7 mouse cellular contexts compared by ENCODE assay signal in genomic region chr19:16873942-16874861, GRCm38 (mm10). TPM values are rescaled to one million over a fixed set of nuclear protein-coding genes. Genes with fewer than 3 reads are reported as not detected.
DNase-seq lines count a peak whose midpoint lies in the region; ATAC-seq and TF ChIP-seq lines count a peak whose summit lies in the region.

No protein-coding gene starts in this region.

- peak overlapping the region; percentile 64 for H3K4me3 ChIP-seq in ES-Bruce4 (ENCODE audit: low read depth, low read length)
- peak overlapping the region; percentile 38 to 39 for H3K4me3 ChIP-seq in heart, embryonic 14.5 days (ENCODE audit: control insufficient read depth in 1 of 2, insufficient read depth in 1 of 2, low read depth in 1 of 2, low read length in 2 of 2)
- H3K4me3 ChIP-seq in liver, embryonic 15.5 days (replicated peaks) = peak overlapping the region; percentile 29
- peak overlapping the region; percentile 48 for H3K4me3 ChIP-seq in stomach, embryonic 16.5 days (replicated peaks; ENCODE audit: low read length)
- H3K4me3 ChIP-seq in thymus, adult 2 months (ENCODE audit: control insufficient read depth, insufficient read depth, low read length) = no peak overlapping the region

- H3K4me2 ChIP-seq in heart, embryonic 14.5 days (ENCODE audit: low read length) = peak overlapping the region; percentile 65
- H3K4me2 ChIP-seq in liver, embryonic 15.5 days = peak overlapping the region; percentile 56
- H3K4me2 ChIP-seq in stomach, embryonic 16.5 days (ENCODE audit: low read depth, low read length) = peak overlapping the region; percentile 41

- no peak for TF ChIP-seq EP300 in ES-Bruce4 (IDR thresholded peaks at IDR 0.05; ENCODE audit: insufficient read depth, low read depth, low read length)

- ATAC-seq in heart, embryonic 14.5 days (ENCODE audit: insufficient number of reproducible peaks, insufficient read depth, low FRiP score, low read depth) = no peak
- ATAC-seq in liver, embryonic 15.5 days (ENCODE audit: insufficient read depth) = no peak
- ATAC-seq in stomach, embryonic 16.5 days (ENCODE audit: insufficient read depth, low FRiP score) = no peak

- TF ChIP-seq POLR2A in ES-Bruce4 (IDR thresholded peaks at IDR 0.05; ENCODE audit: insufficient read depth, low read length) = no peak
- no peak for TF ChIP-seq POLR2A in thymus, adult 2 months (IDR thresholded peaks at IDR 0.05; ENCODE audit: control insufficient read depth, extremely low read depth, insufficient read depth, low read length, poor library complexity)

- 0 out of 2 replicates have a peak overlapping the region, but pooled peaks have one; percentile 13 for H3K9ac ChIP-seq in ES-Bruce4 (ENCODE audit: low read depth, poor library complexity, severe bottlenecking)
- no peak overlapping the region; the same call in 1 of the 2 replicates for H3K9ac ChIP-seq in heart, embryonic 14.5 days (ENCODE audit: low read length)
- H3K9ac ChIP-seq in liver, embryonic 15.5 days = no peak overlapping the region
- no peak overlapping the region for H3K9ac ChIP-seq in stomach, embryonic 16.5 days (ENCODE audit: low read length)

- peak; percentile 50 for DNase-seq in R1 (ENCODE audit: low read depth, low spot score)
- DNase-seq in thymus, adult 2 months = no peak
- no peak for DNase-seq in ovary, adult 18-20 months (ENCODE audit: low spot score)

- TF ChIP-seq CTCF in ES-Bruce4 (IDR thresholded peaks at IDR 0.05; ENCODE audit: low read depth, low read length) = no peak
- TF ChIP-seq CTCF in thymus, adult 2 months (IDR thresholded peaks at IDR 0.05; ENCODE audit: borderline replicate concordance, control insufficient read depth, extremely low read depth, insufficient read depth, low read length, poor library complexity) = no peak

- H3K27me3 ChIP-seq in ES-Bruce4 (ENCODE audit: control insufficient read depth, insufficient read depth, low read length, poor library complexity, severe bottlenecking) = peaks cover 70% of the 10 kb centered on the region
- H3K27me3 ChIP-seq in heart, embryonic 14.5 days (ENCODE audit: control insufficient read depth, insufficient read depth, low read length) = peaks cover 93% of the 10 kb centered on the region
- H3K27me3 ChIP-seq in liver, embryonic 15.5 days = peaks cover 100% of the 10 kb centered on the region
- H3K27me3 ChIP-seq in stomach, embryonic 16.5 days (ENCODE audit: control insufficient read depth, insufficient read depth, low read length) = peaks cover 92% of the 10 kb centered on the region
- peaks cover 24% of the 10 kb centered on the region for H3K27me3 ChIP-seq in thymus, adult 2 months (ENCODE audit: control insufficient read depth, insufficient read depth, low read length)

- no peak overlapping the region for H3K27ac ChIP-seq in ES-Bruce4 (ENCODE audit: insufficient read depth, low read length)
- H3K27ac ChIP-seq in heart, embryonic 14.5 days (replicated peaks in 1 of 2; ENCODE audit: control insufficient read depth in 1 of 2, insufficient read depth in 1 of 2, low read depth in 2 of 2, low read length in 2 of 2) = no peak overlapping the region
- H3K27ac ChIP-seq in liver, embryonic 15.5 days (replicated peaks) = no peak overlapping the region
- H3K27ac ChIP-seq in stomach, embryonic 16.5 days (ENCODE audit: low read length) = no peak overlapping the region
- H3K27ac ChIP-seq in thymus, adult 2 months (ENCODE audit: control insufficient read depth, insufficient read depth, low read length) = no peak overlapping the region

- under 1% methylated on average over 55 of the region's 55 CpGs for WGBS in heart, embryonic 14.5 days
- WGBS in liver, embryonic 15.5 days (ENCODE audit: insufficient replicate concordance) = under 1% methylated on average over 55 of the region's 55 CpGs
- 1% methylated on average over 55 of the region's 55 CpGs for WGBS in stomach, embryonic 16.5 days
- 2% methylated on average over 55 of the region's 55 CpGs for WGBS in thymus, adult 2 months

- no peaks in the 10 kb centered on the region for H3K36me3 ChIP-seq in ES-Bruce4 (ENCODE audit: control insufficient read depth, insufficient read depth, low read length, poor library complexity, severe bottlenecking)
- H3K36me3 ChIP-seq in heart, embryonic 14.5 days (ENCODE audit: control insufficient read depth, insufficient read depth, low read length) = no peaks in the 10 kb centered on the region
- no peaks in the 10 kb centered on the region for H3K36me3 ChIP-seq in liver, embryonic 15.5 days (replicated peaks)
- H3K36me3 ChIP-seq in stomach, embryonic 16.5 days (ENCODE audit: control insufficient read depth, insufficient read depth, low read length) = no peaks in the 10 kb centered on the region
- H3K36me3 ChIP-seq in thymus, adult 2 months (ENCODE audit: control insufficient read depth, insufficient read depth, low read length) = no peaks in the 10 kb centered on the region

- no peaks in the 10 kb centered on the region for H3K9me3 ChIP-seq in ES-Bruce4 (replicated peaks; ENCODE audit: control insufficient read depth, insufficient read depth, low read length, poor library complexity, severe bottlenecking)
- H3K9me3 ChIP-seq in heart, embryonic 14.5 days (ENCODE audit: control insufficient read depth, low read length) = no peaks in the 10 kb centered on the region
- no peaks in the 10 kb centered on the region for H3K9me3 ChIP-seq in liver, embryonic 15.5 days (replicated peaks)
- H3K9me3 ChIP-seq in stomach, embryonic 16.5 days (replicated peaks; ENCODE audit: control insufficient read depth, low read length) = no peaks in the 10 kb centered on the region

- H3K4me1 ChIP-seq in ES-Bruce4 (ENCODE audit: control insufficient read depth, insufficient read depth, low read length) = no peaks in the 10 kb centered on the region
- H3K4me1 ChIP-seq in heart, embryonic 14.5 days (ENCODE audit: control insufficient read depth in 2 of 2, insufficient read depth in 2 of 2, low read length in 2 of 2) = peaks cover 11 to 33% of the 10 kb centered on the region in 2 experiments; a peak in 3 of 4 replicates
- peaks cover 8% of the 10 kb centered on the region for H3K4me1 ChIP-seq in liver, embryonic 15.5 days (replicated peaks)
- H3K4me1 ChIP-seq in stomach, embryonic 16.5 days (ENCODE audit: control insufficient read depth, insufficient read depth, low read length) = peaks cover 24% of the 10 kb centered on the region
- H3K4me1 ChIP-seq in thymus, adult 2 months (replicated peaks; ENCODE audit: control insufficient read depth, insufficient read depth, low read length) = no peaks in the 10 kb centered on the region

RNA-seq across cellular contexts. Expression of gene Foxb2, which starts 0.6 kb away (rescaled TPM):
- not detected in 2 replicates for polyA plus RNA-seq in ES-Bruce4 (2011; ENCODE audit: insufficient read depth, insufficient read length, low read depth, missing spikeins)
- polyA plus RNA-seq in heart, embryonic 14.5 days (2014; fragmentation: Nextera tagmentation; extraction: Ambion mirVana) = not detected in 2 replicates
- polyA plus RNA-seq in liver, embryonic 15.5 days (2015; fragmentation: Nextera tagmentation; extraction: Ambion mirVana) = not detected in 2 replicates
- polyA plus RNA-seq in stomach, embryonic 16.5 days (2015; fragmentation: Nextera tagmentation; extraction: Ambion mirVana) = not detected in 2 replicates
- polyA plus RNA-seq in thymus, adult 2 months (2012; rRNA removed) = 0.37 and 0.47 TPM in 2 replicates
